Mouse (Mus musculus) liver, embryonic 16.5 days (tissue): ENCODE results near the gene Zfp990. TPM values are rescaled to one million over a fixed set of nuclear protein-coding genes. Genes with fewer than 3 reads are reported as not detected.
"Not testable (repeated sequence)": the region's sequence is repeated elsewhere in the genome, so short reads cannot be mapped to it uniquely, and the experiment has no call there.

Experiments
- ATAC-seq: fragments of 200-750 bp; cut with Nextera tagmentation; 2 replicates; pipeline ENCODE4 v1.8.0; 2017; ENCODE audit warnings: low read depth, mild to moderate bottlenecking, moderate number of reproducible peaks, moderate library complexity
- H3K27ac ChIP-seq: fragments of 300-500 bp; sonication (generic); 2 replicates; pipeline ENCODE4 v1.5.1; 2014; ENCODE audit warnings: mild to moderate bottlenecking, low read length
- H3K27me3 ChIP-seq: fragments of 300-500 bp; sonication (generic); 2 replicates; pipeline ENCODE4 v1.6.1; 2014; ENCODE audit warnings: low read depth, low read length, mixed read lengths; ENCODE audit not compliant: control insufficient read depth, insufficient read depth
- H3K36me3 ChIP-seq: fragments of 300-500 bp; sonication (generic); 2 replicates; pipeline ENCODE4 v1.6.1; 2014; ENCODE audit warnings: mild to moderate bottlenecking; ENCODE audit not compliant: control insufficient read depth, insufficient read depth
- H3K4me1 ChIP-seq: fragments of 300-500 bp; sonication (generic); 2 replicates; pipeline ENCODE4 v1.6.1; 2014; ENCODE audit warnings: low read depth, low read length, mixed read lengths; ENCODE audit not compliant: control insufficient read depth
- H3K4me2 ChIP-seq: fragments of 300-500 bp; sonication (generic); 2 replicates; pipeline ENCODE4 v1.6.1; 2014; ENCODE audit warnings: low read depth, low read length, mixed read lengths
- H3K4me3 ChIP-seq: fragments of 300-500 bp; sonication (generic); 2 replicates; pipeline ENCODE4 v1.5.1; 2014; ENCODE audit warnings: low read depth, mild to moderate bottlenecking, low read length
- H3K9ac ChIP-seq: fragments of 300-500 bp; sonication (generic); 2 replicates; pipeline ENCODE4 v1.6.1; 2014; ENCODE audit warnings: low read depth, low read length
- H3K9me3 ChIP-seq: fragments of 300-500 bp; sonication (generic); replicated peaks from 2 replicates; pipeline ENCODE4 v1.6.1; 2016; ENCODE audit warnings: low read length; ENCODE audit not compliant: control insufficient read depth
- WGBS: fragments of 180-500 bp; shearing (Covaris S2); extraction: QIAGEN DNeasy Blood & Tissue Kit; methylation state at CpG from one replicate; pipeline ENCODE4 v1.1.7; 2014; ENCODE audit not compliant: insufficient replicate concordance; 5-methylcytosine and 5-hydroxymethylcytosine counted together
- polyA plus RNA-seq: library from polyadenylated mRNA; unstranded; fragments of >200 nt; fragmentation: Nextera tagmentation; extraction: Ambion mirVana; gene quantifications from 2 replicates; pipeline ENCODE4 v1.2.1, GENCODE M21; 2015

Gene Zfp990
- polyA plus RNA-seq, 1 experiment from 2014 or later, result not detected

DNA sequence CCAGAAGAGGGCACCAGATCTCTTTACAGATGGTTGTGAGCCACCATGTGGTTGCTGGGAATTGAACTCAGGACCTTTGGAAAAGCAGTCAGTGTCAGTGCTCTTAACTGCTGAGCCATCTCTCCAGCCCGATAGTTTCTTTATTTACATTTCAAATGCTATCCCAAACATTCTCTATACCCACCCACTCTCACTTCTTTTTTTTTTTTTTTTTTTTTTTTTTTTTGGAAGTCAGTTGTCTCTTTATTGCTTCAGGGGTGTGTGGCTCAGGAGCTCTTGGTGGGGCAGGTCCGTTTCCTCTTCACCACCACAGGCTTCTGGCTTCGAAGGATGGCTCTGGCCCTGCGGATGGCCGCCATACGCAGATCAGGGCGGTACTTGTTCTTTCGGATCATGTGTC lies 66.1 kb downstream of the Zfp990 start:
- H3K4me2 ChIP-seq, H3K27ac ChIP-seq, H3K9ac ChIP-seq, ATAC-seq, H3K36me3 ChIP-seq, H3K9me3 ChIP-seq, H3K27me3 ChIP-seq, H3K4me1 ChIP-seq, H3K4me3 ChIP-seq: not testable (repeated sequence)
- 76% methylated on average over 8 of the region's 8 CpGs for WGBS

DNA sequence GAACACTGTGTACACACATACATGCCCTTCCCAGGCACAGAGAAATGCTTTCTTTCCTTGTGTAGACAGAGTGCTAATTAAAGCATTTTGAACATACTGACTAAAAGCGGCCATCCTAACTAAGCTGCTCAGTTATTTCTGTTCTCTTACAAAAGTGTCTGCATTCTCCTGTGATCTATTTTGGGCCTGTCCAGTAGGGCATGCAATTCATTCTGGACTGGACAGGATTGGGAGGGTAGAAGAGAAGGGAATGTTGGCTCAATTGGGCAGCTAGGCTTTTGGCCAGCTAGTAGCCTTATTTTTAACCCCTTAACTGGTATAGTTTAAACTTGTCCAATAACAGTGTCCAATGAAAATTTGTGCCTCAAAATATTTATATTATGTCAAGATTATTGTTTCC lies 69.8 kb downstream of the Zfp990 start:
- not testable (repeated sequence) for H3K27ac ChIP-seq, ATAC-seq, H3K27me3 ChIP-seq, H3K4me2 ChIP-seq, H3K4me3 ChIP-seq, H3K36me3 ChIP-seq, H3K9ac ChIP-seq, H3K9me3 ChIP-seq, H3K4me1 ChIP-seq
- WGBS, result 71% methylated on average over 1 of the region's 1 CpGs

DNA sequence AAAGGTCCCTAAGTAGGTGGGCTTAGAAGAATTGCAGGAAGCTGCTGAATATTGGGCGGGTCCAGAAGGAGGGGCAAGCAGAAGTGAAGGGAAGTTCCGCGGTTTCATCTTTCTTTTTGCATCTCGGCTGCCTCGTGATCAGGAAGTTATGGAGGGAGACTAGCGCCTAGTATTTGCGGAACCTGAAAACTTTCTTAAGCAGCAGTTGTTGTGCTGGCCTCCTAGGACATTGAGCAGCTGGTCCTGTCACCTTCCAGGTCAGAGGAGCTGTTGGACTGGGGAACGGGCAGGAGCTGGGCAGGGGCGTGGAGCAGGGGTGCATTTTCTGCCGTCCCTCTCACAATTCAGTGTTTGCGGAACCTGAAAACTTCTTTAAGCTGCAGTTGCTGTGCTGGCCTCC lies 74.5 kb downstream of the Zfp990 start, which contains the start of gene Gm13212:
TSS of gene Gm13212 (plus strand) at position 89 of the 400 bp plus-strand sequence.
- H3K4me2 ChIP-seq, result peak within 1 kb of the TSS; percentile 41
- H3K27ac ChIP-seq, H3K4me1 ChIP-seq, H3K27me3 ChIP-seq, H3K36me3 ChIP-seq, H3K9me3 ChIP-seq, H3K9ac ChIP-seq: not testable (repeated sequence)
- 9% methylated on average over 11 of the region's 11 CpGs for WGBS
- peak; percentile 67 for ATAC-seq
- peak within 1 kb of the TSS; percentile 45 for H3K4me3 ChIP-seq

DNA sequence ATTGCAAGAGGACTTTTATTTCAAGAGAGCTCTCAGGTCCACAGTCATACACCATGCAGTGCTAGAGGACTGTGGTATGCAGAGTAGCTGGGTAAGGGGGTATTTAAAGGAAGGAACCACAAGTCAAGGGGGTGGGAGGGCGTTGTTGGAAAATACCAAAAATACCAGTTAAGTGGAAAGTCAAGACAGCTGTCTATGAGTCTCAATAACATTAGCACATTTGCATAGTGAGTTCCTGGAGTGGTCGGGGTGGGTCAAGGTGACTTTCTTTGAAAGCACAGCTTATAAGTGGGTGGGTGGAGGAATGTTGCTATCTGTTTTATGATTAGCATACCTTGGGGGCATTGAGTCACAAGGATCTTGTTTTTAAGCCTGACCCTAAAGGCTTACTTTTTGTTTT lies 75.5 kb downstream of the Zfp990 start:
- H3K4me1 ChIP-seq, H3K9ac ChIP-seq, ATAC-seq, H3K36me3 ChIP-seq, H3K27me3 ChIP-seq, H3K27ac ChIP-seq, H3K9me3 ChIP-seq: not testable (repeated sequence)
- Histone ChIP-seq H3K4me2 (0 out of 2 replicates have a peak overlapping the region, but pooled peaks have one; percentile 41), H3K4me3 (peak overlapping the region; percentile 45; the same call in 1 of the 2 replicates)
- 65% methylated on average over 2 of the region's 2 CpGs for WGBS

Other genes starting within 250 kb of the Zfp990 start
- gene Tnfrsf8, start 195.6 kb upstream of the Zfp990 start, polyA plus RNA-seq, result 0.06 TPM in 1 of 2 replicates, not detected in the other
- gene Gm13212, start 74.4 kb downstream of the Zfp990 start, polyA plus RNA-seq, result 1.2 and 1.4 TPM in 2 replicates
- not detected in 2 replicates for gene Zfp980, start 159.9 kb downstream of the Zfp990 start, polyA plus RNA-seq